Mouse (Mus musculus) right cerebral cortex, adult 2 months (tissue): ENCODE results near the gene Zcchc7.
A peak's percentile ranks its signal among the peaks of the same experiment; 100 is the strongest.

ENCODE experiments used
- DNase-seq, 2 experiments: peaks; one replicate each; pipeline ENCODE4 v3.0.0; 2021 to 2022; ENCODE audit warnings: low spot score in 2 of 2

The Zcchc7 gene

GRCm38 (mm10) chr4:44755553-44756133 lies at the start of gene Zcchc7:
Gene Zcchc7, plus strand, starts transcription at chr4:44755877.
- DNase-seq = no peak

GRCm38 (mm10) chr4:44705967-44706366 lies 49.7 kb upstream of the Zcchc7 start:
- DNase-seq = no peak

GRCm38 (mm10) chr4:44706865-44707264 lies 48.8 kb upstream of the Zcchc7 start:
- no peak for DNase-seq

GRCm38 (mm10) chr4:44708311-44708710 lies 47.4 kb upstream of the Zcchc7 start:
- DNase-seq = no peak

GRCm38 (mm10) chr4:44709091-44709695 lies 46.5 kb upstream of the Zcchc7 start:
- DNase-seq = no peak

- DNase-seq = no peak
Measured at GRCm38 (mm10) chr4:44709740-44710700, 45.7 kb upstream of the Zcchc7 start, which contains the start of gene Pax5. Gene Pax5, minus strand, starts transcription at chr4:44710487.

- no peak for DNase-seq
Measured at GRCm38 (mm10) chr4:44710701-44711097, 45.0 kb upstream of the Zcchc7 start.

- DNase-seq = no peak
Measured at GRCm38 (mm10) chr4:44711136-44711900, 44.4 kb upstream of the Zcchc7 start.

- no peak for DNase-seq
Measured at GRCm38 (mm10) chr4:44712051-44712700, 43.5 kb upstream of the Zcchc7 start.

GRCm38 (mm10) chr4:44712786-44713553 lies 42.7 kb upstream of the Zcchc7 start:
- no peak for DNase-seq

- no peak for DNase-seq
Measured at GRCm38 (mm10) chr4:44713554-44714051, 42.1 kb upstream of the Zcchc7 start.

GRCm38 (mm10) chr4:44714111-44714621 lies 41.5 kb upstream of the Zcchc7 start:
- no peak for DNase-seq

- no peak for DNase-seq
Measured at GRCm38 (mm10) chr4:44715621-44716160, 40.0 kb upstream of the Zcchc7 start.

- DNase-seq = no peak
Measured at GRCm38 (mm10) chr4:44716391-44716790, 39.3 kb upstream of the Zcchc7 start.

- no peak for DNase-seq
Measured at GRCm38 (mm10) chr4:44717676-44718075, 38.0 kb upstream of the Zcchc7 start.

- no peak for DNase-seq
Measured at GRCm38 (mm10) chr4:44720046-44720445, 35.6 kb upstream of the Zcchc7 start.

- DNase-seq = no peak
Measured at GRCm38 (mm10) chr4:44721237-44721636, 34.4 kb upstream of the Zcchc7 start.

- DNase-seq = no peak
Measured at GRCm38 (mm10) chr4:44740471-44740870, 15.2 kb upstream of the Zcchc7 start.

GRCm38 (mm10) chr4:44756134-44756951 lies 666 bp downstream of the Zcchc7 start:
- DNase-seq = peak; percentile 91 to 92
